Mouse (Mus musculus): Measurements from ENCODE around the gene Crisp1.

Crisp1 gene

DNA sequence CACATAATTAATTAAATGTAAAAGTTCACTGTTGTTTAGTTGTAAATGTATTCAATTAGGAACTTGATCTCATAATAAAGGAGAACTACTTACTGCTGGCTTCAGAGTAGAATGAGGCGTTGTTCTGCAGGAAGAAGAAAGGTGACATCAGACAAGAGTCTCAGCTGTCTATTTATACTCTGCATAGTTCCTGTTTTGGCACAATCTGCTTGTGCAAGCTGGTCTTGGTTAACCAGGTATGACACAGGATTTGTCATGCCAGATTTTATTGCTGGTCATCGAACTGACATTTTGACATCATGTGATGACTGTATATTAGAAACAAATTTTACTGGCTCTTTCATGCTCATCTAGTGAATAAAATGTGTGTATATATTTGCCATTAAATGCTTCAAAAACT is at the start of gene Crisp1:
Gene Crisp1, minus strand, starts transcription at position 146 of the 400 bp plus-strand sequence.
- in situ Hi-C loops (cut with MseI, MboI): no loop called here

DNA sequence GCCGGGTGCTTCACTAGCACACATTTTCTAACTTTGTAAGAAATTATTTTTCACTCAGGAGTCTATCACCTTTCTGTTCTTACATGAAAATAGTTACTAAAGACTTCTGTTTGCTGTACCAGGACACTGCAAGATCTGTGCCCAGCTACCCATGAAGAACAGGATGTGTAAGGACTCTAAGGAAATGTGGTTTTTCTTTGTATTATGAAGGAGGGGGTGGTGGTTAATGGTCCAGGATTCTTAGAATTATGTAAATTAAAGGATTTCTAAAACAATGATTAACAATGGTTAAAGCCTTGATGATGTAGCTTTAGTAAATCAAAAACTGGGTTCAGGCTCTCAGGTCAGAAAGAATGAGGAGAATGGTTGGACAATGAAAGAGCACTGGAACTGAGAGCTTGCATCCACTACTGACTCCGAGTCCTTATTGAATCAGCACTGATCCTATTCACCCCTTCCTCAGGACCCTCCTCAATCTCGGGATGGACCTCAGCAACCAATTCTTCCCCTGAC is 23.5 kb upstream of the Crisp1 start:
- in situ Hi-C loops (cut with MseI, MboI): no loop called here

DNA sequence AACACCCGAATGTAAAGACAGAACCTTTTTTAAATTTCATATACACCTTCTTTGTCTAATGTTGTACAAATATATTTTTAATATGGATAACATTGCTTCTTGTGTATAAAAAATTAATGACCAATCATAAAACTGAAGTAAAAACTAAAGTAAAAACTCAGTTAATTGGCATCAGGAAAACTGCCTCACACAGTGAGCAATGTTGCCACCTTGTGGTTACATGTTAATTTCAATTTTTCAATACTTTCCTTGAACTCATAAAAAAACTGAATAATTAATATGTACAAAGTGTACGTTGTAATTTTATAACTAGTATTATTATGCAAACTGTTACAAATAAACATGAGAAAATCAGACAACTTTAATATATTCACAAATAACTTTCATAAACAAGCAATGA is 33.6 kb downstream of the Crisp1 start:
- in situ Hi-C loops (cut with MseI, MboI): no loop called here

DNA sequence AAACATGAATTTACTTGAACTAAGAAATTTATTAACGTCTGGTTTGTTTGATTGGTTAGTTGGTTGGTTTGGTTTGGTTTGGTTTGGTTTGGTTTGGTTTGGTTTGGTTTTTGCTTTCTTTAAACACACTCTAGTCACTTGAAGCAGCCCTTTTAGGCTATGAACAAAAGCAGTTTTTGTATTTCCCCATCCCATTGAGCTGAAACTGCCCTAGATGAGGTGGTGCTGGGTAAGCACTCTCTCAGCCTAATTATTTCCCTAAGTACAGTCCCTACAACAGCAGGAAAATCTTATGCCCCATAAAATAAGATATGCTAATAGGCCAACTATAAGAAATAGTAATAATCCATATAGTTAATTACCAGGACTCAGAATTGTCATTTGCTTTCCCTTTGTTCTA is 43.5 kb downstream of the Crisp1 start:
- in situ Hi-C loops (cut with MseI, MboI): no loop called here

DNA sequence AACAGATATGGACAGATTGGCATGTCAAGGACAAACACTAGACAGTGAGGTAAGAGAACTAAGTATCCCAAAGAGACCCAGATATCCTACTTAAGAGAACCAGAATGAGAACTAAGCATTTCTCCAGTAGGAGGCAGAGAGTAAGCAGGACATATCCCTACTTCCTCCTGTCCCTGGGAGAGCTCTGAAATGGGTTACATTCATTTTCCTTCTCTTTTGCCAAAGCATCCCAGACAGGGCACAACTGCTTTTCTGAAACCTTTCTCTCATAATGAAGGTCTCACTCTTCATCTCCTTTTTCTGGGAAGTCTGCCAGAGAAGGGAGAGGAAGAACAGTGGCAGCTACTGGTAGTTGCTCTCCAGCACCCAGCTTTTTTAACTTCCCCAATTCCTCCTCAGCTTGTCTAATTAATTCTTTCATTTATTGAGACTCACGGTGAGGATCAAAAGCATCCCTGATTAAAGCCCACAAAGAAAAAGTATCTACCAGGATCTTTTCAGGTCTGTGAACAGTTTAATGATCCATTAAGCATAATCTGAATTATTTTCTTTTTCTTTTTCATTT is 44.0 kb downstream of the Crisp1 start:
- in situ Hi-C loops (cut with MseI, MboI): no loop called here

DNA sequence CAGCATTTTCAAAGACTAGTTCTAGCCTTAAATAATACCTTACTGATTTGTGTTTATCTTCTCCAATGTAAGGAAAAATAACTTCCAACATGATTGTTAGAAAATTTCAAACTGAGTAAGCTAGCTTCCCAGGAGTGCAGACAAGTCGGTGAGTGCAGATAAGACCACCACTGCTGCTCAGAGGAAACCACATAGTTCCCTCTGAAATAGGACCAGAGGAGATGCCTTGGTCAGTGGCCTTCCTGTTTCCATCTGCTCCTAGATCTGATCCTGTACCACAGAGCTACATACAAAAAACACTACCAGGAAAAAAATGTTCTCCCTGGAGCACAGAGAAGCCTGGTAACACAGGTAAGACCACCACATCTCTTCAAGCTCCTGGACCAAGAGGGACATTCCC is 66.5 kb downstream of the Crisp1 start:
- in situ Hi-C loops (cut with MseI, MboI): no loop called here

All from mouse trophoblast stem cell (cell line).